Mouse (Mus musculus) limb, embryonic 15.5 days (tissue): ENCODE measurements around the gene Sf3a2. TPM values are rescaled to one million over a fixed set of nuclear protein-coding genes. Genes with fewer than 3 reads are reported as not detected.

Source experiments
- ATAC-seq: fragments of 200-750 bp; cut with Nextera tagmentation; 2 replicates; pipeline ENCODE4 v1.8.0; 2017; ENCODE audit warnings: low read depth, moderate TSS enrichment; ENCODE audit not compliant: insufficient number of reproducible peaks, low FRiP score, low TSS enrichment
- H3K27ac ChIP-seq: fragments of 300-500 bp; sonication (generic); 2 replicates; pipeline ENCODE4 v1.5.1; 2015; ENCODE audit warnings: moderate library complexity, mild to moderate bottlenecking, inconsistent platforms
- H3K27me3 ChIP-seq: fragments of 300-500 bp; sonication (generic); 2 replicates; pipeline ENCODE4 v1.6.1; 2015; ENCODE audit warnings: inconsistent platforms
- H3K36me3 ChIP-seq: fragments of 300-500 bp; sonication (generic); 2 replicates; pipeline ENCODE4 v1.6.1; 2015; ENCODE audit warnings: inconsistent platforms
- H3K4me1 ChIP-seq: fragments of 300-500 bp; sonication (generic); 2 replicates; pipeline ENCODE4 v1.6.1; 2015; ENCODE audit warnings: inconsistent platforms
- H3K4me2 ChIP-seq: fragments of 300-500 bp; sonication (generic); 2 replicates; pipeline ENCODE4 v1.6.1; 2015; ENCODE audit warnings: mild to moderate bottlenecking, inconsistent platforms
- H3K4me3 ChIP-seq: fragments of 300-500 bp; sonication (generic); 2 replicates; pipeline ENCODE4 v1.5.1; 2015; ENCODE audit warnings: mild to moderate bottlenecking, inconsistent platforms
- H3K9ac ChIP-seq: fragments of 300-500 bp; sonication (generic); 2 replicates; pipeline ENCODE4 v1.6.1; 2015; ENCODE audit warnings: inconsistent platforms
- H3K9me3 ChIP-seq: fragments of 300-500 bp; sonication (generic); 2 replicates; pipeline ENCODE4 v1.6.1; 2016; ENCODE audit warnings: inconsistent platforms
- WGBS: fragments of 180-500 bp; shearing (Covaris S2); methylation state at CpG from one replicate; pipeline ENCODE4 v1.1.7; 2015; 5-methylcytosine and 5-hydroxymethylcytosine counted together
- polyA plus RNA-seq: library from polyadenylated mRNA; unstranded; fragments of >200 nt; fragmentation: Nextera tagmentation; extraction: Ambion mirVana; gene quantifications from 2 replicates; pipeline ENCODE4 v1.2.1, GENCODE M21; 2015

Sf3a2 gene
- polyA plus RNA-seq, 1 experiment from 2014 or later = 59.0 TPM

DNA sequence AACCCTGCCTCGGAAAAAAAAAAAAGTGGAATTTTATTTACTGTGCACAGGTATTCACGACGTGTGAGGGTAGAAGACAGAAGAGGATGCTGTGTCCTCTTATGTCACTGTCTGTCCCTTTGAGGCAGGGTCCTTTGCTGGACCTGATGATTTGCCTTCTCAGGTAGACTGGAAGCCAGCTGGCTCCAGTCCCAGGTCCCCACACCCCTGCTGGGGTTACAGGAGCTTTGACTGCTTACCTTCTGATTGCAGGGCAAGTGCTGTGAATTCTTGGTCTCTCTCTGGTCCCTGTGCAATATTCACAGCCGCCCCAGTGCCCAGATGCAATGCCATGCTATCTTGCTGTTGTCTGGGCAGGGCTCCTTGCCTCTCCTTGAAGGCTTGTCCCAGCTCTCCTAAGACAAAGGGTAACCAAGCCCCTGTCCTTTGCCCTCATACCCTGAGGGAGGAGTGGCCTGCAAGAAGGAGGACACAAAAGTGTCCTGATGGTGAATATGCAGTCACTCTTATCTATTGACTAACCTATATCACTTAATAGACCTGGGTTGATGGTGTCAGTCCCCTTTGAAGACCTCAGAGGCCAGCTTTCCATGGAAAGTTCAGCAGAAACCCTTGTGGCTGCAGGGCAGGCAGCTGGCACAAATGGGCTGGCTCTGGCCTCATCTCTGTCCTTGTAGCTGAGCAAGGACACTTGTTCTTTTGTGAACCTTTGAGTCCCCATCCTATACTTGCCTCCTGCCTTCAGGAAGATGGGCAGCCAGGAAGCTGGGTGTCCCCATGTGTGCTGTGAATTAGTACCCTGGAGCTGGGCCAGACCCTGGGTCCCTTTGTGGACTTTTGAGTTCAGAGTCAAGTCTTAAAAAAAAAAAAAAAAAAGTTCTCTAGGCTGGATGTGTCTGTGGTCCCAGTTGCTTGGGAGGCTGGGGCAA lies 37.1 kb upstream of the Sf3a2 start:
- peaks cover 48% of the 10 kb centered on the region for H3K4me1 ChIP-seq
- 0 out of 2 replicates have a peak, but pooled peaks cover 14% of the 10 kb centered on the region for H3K36me3 ChIP-seq
- H3K4me2 ChIP-seq = no peak overlapping the region
- no peak overlapping the region for H3K27ac ChIP-seq
- 87% methylated on average over 4 of the region's 4 CpGs for WGBS
- H3K9me3 ChIP-seq = no peaks in the 10 kb centered on the region
- H3K9ac ChIP-seq = peak overlapping the region; percentile 26; the same call in 1 of the 2 replicates
- H3K4me3 ChIP-seq = no peak overlapping the region
- H3K27me3 ChIP-seq = no peaks in the 10 kb centered on the region
- ATAC-seq = no peak

DNA sequence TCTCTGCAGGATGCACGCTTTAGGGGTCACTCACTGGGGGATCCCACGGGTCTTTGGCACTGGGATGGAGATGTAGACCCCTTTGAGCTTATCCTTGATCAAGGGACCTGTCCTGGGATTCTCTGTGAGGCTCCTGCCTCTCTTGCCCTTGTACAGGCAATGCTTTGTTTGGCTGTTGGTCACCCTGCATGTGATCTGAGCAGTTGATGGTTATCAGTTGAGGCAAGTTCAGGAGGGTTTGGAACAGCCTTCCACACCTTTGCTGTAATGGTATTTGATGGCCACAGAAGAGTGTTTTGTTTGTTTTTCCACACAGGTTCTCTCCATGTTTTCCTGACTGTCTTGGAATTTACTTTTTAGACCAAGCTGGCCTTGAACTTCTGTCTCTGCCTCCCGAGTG lies 36.2 kb upstream of the Sf3a2 start:
- no peak overlapping the region for H3K4me2 ChIP-seq
- 75% methylated on average over 3 of the region's 3 CpGs for WGBS
- no peaks in the 10 kb centered on the region for H3K9me3 ChIP-seq
- no peak overlapping the region for H3K9ac ChIP-seq
- H3K27ac ChIP-seq = no peak overlapping the region
- no peaks in the 10 kb centered on the region for H3K27me3 ChIP-seq
- no peak overlapping the region for H3K4me3 ChIP-seq
- peaks cover 45% of the 10 kb centered on the region for H3K4me1 ChIP-seq
- no peak for ATAC-seq
- peaks cover 23% of the 10 kb centered on the region for H3K36me3 ChIP-seq

DNA sequence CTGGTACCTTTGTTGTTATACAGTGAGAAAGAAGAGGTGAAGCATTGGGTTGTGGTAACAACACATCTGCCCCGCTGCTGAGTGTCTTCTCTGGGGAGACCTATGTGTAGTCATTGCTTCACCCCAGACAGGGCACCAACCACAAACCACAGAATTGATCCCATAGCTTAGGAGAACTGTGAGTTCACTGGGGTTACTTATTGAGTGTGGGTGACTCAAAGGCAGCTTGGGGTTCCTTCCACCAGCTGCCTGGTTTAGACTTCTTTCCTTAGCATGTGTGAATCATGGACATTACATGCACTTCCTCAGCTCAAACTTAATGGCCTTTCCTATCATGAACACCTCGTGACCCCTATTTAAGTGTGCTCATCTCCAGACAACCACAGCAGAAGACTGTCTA lies 34.5 kb upstream of the Sf3a2 start:
- Histone ChIP-seq H3K4me3 (no peak overlapping the region), H3K36me3 (peaks cover 38% of the 10 kb centered on the region)
- 95% methylated on average over 2 of the region's 2 CpGs for WGBS

DNA sequence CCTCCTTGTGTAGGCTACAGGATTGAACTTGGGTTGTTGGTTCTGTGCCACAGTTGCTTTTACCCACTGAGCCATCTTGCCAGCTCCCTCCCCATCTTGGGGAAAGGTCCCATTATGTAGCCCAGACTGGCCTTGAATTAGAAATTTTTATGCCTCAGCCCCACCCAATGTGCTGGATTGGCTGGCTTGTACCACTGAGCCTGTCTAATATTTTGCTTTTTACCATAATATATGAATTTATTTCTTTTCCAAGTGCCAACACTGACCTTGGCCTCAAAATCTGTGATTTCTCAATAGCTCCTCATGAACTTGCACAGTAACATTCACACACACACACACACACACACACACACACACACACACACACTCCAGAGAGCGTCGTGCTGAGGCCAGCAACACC lies 32.3 kb upstream of the Sf3a2 start:
- no peaks in the 10 kb centered on the region for H3K9me3 ChIP-seq
- H3K9ac ChIP-seq = no peak overlapping the region
- H3K4me1 ChIP-seq = peaks cover 13% of the 10 kb centered on the region
- no peak for ATAC-seq
- no peak overlapping the region for H3K4me3 ChIP-seq
- no peak overlapping the region for H3K4me2 ChIP-seq
- 77% methylated on average over 2 of the region's 2 CpGs for WGBS
- no peaks in the 10 kb centered on the region for H3K27me3 ChIP-seq
- peaks cover 58% of the 10 kb centered on the region for H3K36me3 ChIP-seq
- peak overlapping the region; percentile 43; the same call in 1 of the 2 replicates for H3K27ac ChIP-seq

More for the DNA sequence above, 34.5 kb upstream of the Sf3a2 start:
- H3K27me3 ChIP-seq = no peaks in the 10 kb centered on the region
- H3K4me1 ChIP-seq = peaks cover 29% of the 10 kb centered on the region
- H3K4me2 ChIP-seq = no peak overlapping the region
- no peak overlapping the region for H3K9ac ChIP-seq
- ATAC-seq = no peak
- no peak overlapping the region for H3K27ac ChIP-seq
- H3K9me3 ChIP-seq = no peaks in the 10 kb centered on the region

DNA sequence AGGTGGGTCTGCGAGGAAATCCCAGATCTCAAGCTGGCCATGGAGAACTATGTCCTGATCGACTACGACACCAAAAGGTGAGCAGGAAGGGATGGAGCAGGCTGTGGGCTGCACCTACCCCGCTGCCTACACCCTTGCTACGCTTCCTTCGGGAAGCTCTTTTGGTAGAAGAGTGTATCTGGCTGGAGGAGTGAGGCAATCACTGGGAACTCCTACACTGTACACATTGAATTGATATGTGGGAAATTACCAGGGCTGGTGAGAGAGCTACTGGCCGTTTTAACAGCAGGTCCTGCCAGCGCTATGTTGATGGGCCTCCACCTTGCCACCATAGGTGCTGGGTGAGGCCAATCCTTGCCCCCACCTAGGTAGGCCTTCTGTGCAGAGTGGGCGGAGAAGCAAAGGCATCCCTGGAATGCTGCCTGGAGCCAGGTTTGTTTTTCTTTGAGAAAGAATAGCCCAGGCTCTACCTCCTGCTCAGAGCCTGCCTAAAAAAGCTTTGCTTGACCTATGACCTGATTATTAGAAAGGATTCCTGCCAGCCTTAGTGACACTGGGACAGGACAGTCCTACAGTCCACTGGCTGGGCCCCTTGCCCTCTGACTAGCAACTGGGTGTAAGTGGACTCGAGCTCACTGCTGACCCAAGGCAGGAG lies 31.7 kb upstream of the Sf3a2 start:
- 73% methylated on average over 10 of the region's 10 CpGs for WGBS

DNA sequence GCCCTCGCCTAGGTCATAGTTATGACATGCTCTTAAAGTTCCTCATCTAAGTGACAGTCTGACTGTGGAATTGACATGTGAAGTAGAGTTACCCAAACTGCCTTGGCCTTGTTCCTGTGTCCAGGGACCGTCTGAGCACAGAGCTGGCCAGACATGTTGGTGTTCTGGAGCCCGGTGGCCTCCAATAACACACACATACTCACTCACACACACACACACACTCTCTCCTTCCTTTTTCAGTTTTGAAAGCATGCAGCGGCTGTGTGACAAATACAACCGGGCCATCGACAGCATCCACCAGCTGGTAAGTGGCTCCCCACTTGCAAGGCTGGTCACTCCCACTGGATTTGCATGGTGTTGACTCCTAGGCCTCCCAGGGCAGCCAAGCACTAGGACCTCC lies 29.6 kb upstream of the Sf3a2 start:
- Histone ChIP-seq H3K4me1 (peaks cover 13% of the 10 kb centered on the region), H3K4me2 (no peak overlapping the region), H3K27ac (no peak overlapping the region), H3K4me3 (no peak overlapping the region), H3K9me3 (no peaks in the 10 kb centered on the region), H3K27me3 (no peaks in the 10 kb centered on the region), H3K36me3 (peaks cover 84% of the 10 kb centered on the region), H3K9ac (no peak overlapping the region)
- no peak for ATAC-seq
- WGBS = 89% methylated on average over 6 of the region's 6 CpGs

More for the DNA sequence above, 31.7 kb upstream of the Sf3a2 start:
- ATAC-seq = no peak
- H3K9ac ChIP-seq = no peak overlapping the region
- no peak overlapping the region for H3K4me2 ChIP-seq
- peaks cover 64% of the 10 kb centered on the region for H3K36me3 ChIP-seq
- H3K9me3 ChIP-seq = no peaks in the 10 kb centered on the region
- H3K27me3 ChIP-seq = no peaks in the 10 kb centered on the region
- H3K27ac ChIP-seq = peak overlapping the region; percentile 43
- H3K4me1 ChIP-seq = peaks cover 8% of the 10 kb centered on the region; the same call in 1 of the 2 replicates
- no peak overlapping the region for H3K4me3 ChIP-seq

DNA sequence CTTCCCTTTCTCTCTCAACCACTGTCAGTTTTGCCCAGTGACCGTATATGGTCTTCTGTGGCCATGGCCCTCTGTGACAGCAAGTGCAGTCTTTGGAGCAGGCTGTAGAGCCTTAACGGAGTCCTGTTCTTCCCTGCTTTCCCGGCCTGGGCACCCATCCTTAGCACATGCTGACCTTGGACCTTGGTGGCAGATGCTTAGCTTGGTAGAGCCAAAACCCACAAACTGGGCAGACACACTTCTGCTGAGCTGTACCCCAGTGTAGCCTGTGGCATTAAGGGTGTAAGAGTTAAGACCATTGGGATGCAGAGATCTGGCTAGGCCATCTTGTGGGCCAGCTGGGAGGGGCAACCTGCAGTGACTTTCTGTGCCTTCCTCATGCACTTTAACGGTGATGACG lies 24.2 kb upstream of the Sf3a2 start:
- WGBS = 80% methylated on average over 5 of the region's 5 CpGs
- Histone ChIP-seq H3K9me3 (no peaks in the 10 kb centered on the region), H3K9ac (peak overlapping the region; percentile 5; the same call in 1 of the 2 replicates), H3K4me2 (no peak overlapping the region), H3K4me1 (peaks cover 24% of the 10 kb centered on the region), H3K4me3 (no peak overlapping the region), H3K36me3 (peaks cover 93% of the 10 kb centered on the region), H3K27ac (peak overlapping the region; percentile 82), H3K27me3 (no peaks in the 10 kb centered on the region)
- no peak for ATAC-seq

DNA sequence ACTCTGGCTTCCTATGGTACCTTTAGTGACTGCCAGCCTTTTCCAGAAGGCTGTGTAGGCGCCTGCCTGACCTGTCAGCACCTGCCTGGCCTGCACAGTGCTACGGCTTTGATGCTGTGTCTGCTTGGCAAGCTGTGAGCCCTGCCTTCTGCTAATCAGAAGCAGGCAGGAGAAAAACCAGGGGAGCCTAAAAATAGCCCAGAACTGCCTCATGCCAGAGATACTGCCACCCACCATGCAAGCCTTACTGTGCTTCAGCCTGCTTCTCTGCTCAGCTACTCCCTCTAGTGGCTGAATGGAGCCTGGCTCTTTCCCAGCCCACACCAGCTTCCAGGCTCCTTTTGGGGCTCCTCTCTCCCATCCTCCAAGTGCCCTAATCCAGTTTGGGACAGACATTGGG lies 23.4 kb upstream of the Sf3a2 start:
- Histone ChIP-seq H3K9me3 (no peaks in the 10 kb centered on the region), H3K27ac (peak overlapping the region; percentile 82), H3K9ac (no peak overlapping the region), H3K36me3 (peaks cover 95% of the 10 kb centered on the region), H3K4me1 (peaks cover 24% of the 10 kb centered on the region), H3K4me2 (no peak overlapping the region), H3K4me3 (no peak overlapping the region), H3K27me3 (no peaks in the 10 kb centered on the region)
- peak; percentile 57 for ATAC-seq
- 19% methylated on average over 2 of the region's 2 CpGs for WGBS

DNA sequence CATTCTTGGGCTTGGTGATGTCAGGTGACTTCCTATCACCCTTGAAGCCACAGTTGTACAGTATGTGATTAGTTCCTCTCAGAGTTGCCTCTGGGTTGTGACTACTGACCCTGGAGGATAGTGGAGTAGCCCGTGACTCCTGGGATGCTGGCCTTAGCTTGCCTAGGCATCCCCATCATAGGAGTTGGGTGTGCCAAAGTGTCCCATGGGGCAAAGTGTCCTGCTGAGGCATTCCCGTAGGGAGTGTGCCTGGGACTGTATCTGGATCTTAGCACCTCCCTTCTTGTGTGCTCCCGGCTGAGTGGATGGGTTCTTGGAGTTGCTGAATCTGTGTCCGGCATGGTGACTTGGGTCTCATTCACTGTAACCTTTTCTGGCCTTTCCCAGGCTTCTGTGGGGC lies 23.0 kb upstream of the Sf3a2 start:
- no peak overlapping the region for H3K9ac ChIP-seq
- H3K27me3 ChIP-seq = no peaks in the 10 kb centered on the region
- H3K27ac ChIP-seq = peak overlapping the region; percentile 19; the same call in 1 of the 2 replicates
- peaks cover 95% of the 10 kb centered on the region for H3K36me3 ChIP-seq
- no peak overlapping the region for H3K4me3 ChIP-seq
- H3K9me3 ChIP-seq = no peaks in the 10 kb centered on the region
- no peak for ATAC-seq
- H3K4me1 ChIP-seq = peaks cover 24% of the 10 kb centered on the region
- 86% methylated on average over 4 of the region's 4 CpGs for WGBS
- H3K4me2 ChIP-seq = no peak overlapping the region

DNA sequence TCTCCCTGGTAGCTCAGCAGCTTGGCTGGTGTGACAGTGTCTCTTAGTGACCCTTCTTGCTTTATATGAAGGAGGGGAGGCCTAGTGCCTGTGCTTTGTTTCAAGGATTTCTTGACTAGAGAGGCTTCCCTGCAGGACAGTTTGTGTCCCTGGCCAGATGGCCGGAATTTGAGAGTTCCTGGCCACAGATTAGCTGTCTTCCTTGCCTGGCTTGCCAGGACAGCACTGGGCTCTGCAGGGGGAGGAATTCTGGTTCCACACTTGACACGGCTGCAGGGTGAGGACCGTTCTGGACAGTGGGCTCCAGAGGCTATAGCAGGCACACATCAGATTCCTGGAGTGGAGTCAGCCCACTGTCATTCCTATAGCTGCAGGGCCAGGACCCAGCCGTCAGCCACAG lies 22.3 kb upstream of the Sf3a2 start:
- H3K9ac ChIP-seq = no peak overlapping the region
- no peak overlapping the region for H3K4me2 ChIP-seq
- peaks cover 24% of the 10 kb centered on the region for H3K4me1 ChIP-seq
- ATAC-seq = no peak
- 82% methylated on average over 4 of the region's 4 CpGs for WGBS
- H3K9me3 ChIP-seq = no peaks in the 10 kb centered on the region
- peaks cover 95% of the 10 kb centered on the region for H3K36me3 ChIP-seq
- no peak overlapping the region for H3K4me3 ChIP-seq
- H3K27ac ChIP-seq = 0 out of 2 replicates have a peak overlapping the region, but pooled peaks have one; percentile 19
- no peaks in the 10 kb centered on the region for H3K27me3 ChIP-seq

DNA sequence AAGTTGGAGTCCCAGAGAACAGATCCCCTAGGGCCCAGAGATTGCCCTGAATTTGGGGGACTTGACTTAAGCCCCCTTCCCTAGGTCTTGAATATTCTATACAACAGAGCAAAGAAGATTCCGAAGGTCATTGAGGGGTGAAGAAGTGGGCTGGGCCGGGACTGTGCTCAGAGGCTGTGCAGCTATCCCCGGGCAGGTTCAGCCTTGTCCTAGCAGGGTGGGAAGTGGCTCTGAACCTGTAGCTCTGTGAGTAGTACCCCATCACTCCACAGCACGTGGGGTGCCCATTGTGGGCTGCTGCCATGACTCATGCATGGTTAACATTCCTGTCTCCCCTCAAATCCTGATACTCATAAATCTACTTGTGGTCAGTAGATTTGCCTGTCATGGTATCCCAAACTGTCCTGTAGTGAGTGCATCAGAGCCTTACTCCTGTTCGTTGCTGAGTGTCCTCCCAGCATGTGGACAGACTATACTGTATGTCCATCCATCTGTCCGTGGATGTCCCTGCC lies 21.6 kb upstream of the Sf3a2 start:
- no peak for ATAC-seq
- no peak overlapping the region for H3K4me3 ChIP-seq
- no peaks in the 10 kb centered on the region for H3K27me3 ChIP-seq
- H3K9me3 ChIP-seq = no peaks in the 10 kb centered on the region
- peaks cover 24% of the 10 kb centered on the region for H3K4me1 ChIP-seq
- H3K36me3 ChIP-seq = peaks cover 95% of the 10 kb centered on the region
- no peak overlapping the region for H3K27ac ChIP-seq
- H3K4me2 ChIP-seq = no peak overlapping the region
- WGBS = 75% methylated on average over 6 of the region's 6 CpGs
- H3K9ac ChIP-seq = no peak overlapping the region

DNA sequence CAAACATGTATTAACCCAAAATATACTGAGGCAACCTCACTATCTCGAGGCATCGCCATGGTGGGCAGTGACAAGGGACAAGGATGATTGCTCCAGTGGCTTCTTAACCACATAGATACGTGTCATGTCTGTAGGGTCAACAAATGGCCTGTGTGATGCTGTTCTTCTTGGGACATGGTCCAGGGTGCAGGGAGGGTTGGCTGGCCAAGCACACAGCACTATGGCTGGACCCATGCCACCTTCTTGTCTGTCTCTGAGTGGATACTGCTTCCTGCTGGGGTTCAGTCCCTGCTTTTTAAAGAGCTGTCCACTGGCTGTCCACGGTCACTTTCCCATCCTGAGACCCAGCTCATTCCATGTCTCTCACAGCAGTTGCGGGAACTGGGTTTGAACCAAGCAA lies 20.9 kb upstream of the Sf3a2 start:
- 93% methylated on average over 5 of the region's 5 CpGs for WGBS
- Histone ChIP-seq H3K4me2 (no peak overlapping the region), H3K36me3 (peaks cover 95% of the 10 kb centered on the region), H3K9ac (no peak overlapping the region), H3K27me3 (no peaks in the 10 kb centered on the region), H3K4me3 (no peak overlapping the region), H3K9me3 (no peaks in the 10 kb centered on the region), H3K4me1 (peaks cover 24% of the 10 kb centered on the region), H3K27ac (no peak overlapping the region)
- no peak for ATAC-seq
